8 mouse cellular contexts compared by ENCODE assay signal in the genomic region with DNA sequence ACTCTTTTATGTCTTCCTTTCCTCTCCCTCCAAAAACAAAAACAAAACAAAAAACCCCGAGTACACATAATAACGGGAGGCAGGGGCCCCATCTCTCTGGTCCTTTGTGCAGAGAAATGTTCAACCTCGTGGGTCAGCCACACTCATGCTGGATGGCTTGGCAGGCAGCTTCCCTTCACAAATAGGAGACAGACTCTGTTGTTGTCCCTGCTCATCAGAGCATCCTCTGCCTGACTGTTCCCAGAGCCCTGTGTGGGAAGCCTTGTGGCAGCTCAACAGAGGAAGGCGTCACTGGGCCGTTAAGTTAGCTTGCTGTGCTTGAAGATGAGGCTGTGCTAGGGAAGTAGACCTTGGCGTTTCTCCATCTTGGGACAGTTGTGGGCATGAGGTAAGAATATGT. TPM values are rescaled to one million over a fixed set of nuclear protein-coding genes. Genes with fewer than 3 reads are reported as not detected.
DNase-seq lines count a peak whose midpoint lies in the region; ATAC-seq and TF ChIP-seq lines count a peak whose summit lies in the region.

No protein-coding gene starts in this region.

- H3K4me1 ChIP-seq in lung, embryonic 14.5 days (ENCODE audit: insufficient read depth): peaks cover 13% of the 10 kb centered on the region; the same call in 1 of the 2 replicates
- H3K4me1 ChIP-seq in hindbrain, postnatal 0 days (ENCODE audit: insufficient read depth, low read length): no peaks in the 10 kb centered on the region
- H3K4me1 ChIP-seq in midbrain, embryonic 16.5 days (ENCODE audit: control insufficient read depth, insufficient read depth, low read length): no peaks in the 10 kb centered on the region

- ATAC-seq in lung, embryonic 14.5 days (ENCODE audit: insufficient read depth): no peak
- peak; percentile 95 for ATAC-seq in hindbrain, postnatal 0 days
- peak; percentile 54; the same call in 1 of the 2 replicates for ATAC-seq in midbrain, embryonic 16.5 days

- H3K4me3 ChIP-seq in lung, embryonic 14.5 days (ENCODE audit: low read depth, low read length): no peak overlapping the region
- H3K4me3 ChIP-seq in hindbrain, postnatal 0 days (ENCODE audit: low read length): no peak overlapping the region
- H3K4me3 ChIP-seq in midbrain, embryonic 16.5 days (ENCODE audit: low read depth, low read length): no peak overlapping the region

- TF ChIP-seq CTCF in lung, embryonic 14.5 days (IDR thresholded peaks at IDR 0.05; ENCODE audit: low read depth): no peak
- TF ChIP-seq CTCF in hindbrain, postnatal 0 days (IDR thresholded peaks at IDR 0.05; ENCODE audit: low read depth): no peak

- no peaks in the 10 kb centered on the region for H3K9me3 ChIP-seq in lung, embryonic 14.5 days (ENCODE audit: low read depth, low read length)
- no peaks in the 10 kb centered on the region for H3K9me3 ChIP-seq in hindbrain, postnatal 0 days (ENCODE audit: low read length)
- no peaks in the 10 kb centered on the region for H3K9me3 ChIP-seq in midbrain, embryonic 16.5 days (replicated peaks; ENCODE audit: control insufficient read depth, low read length, poor library complexity, severe bottlenecking)

- no peaks in the 10 kb centered on the region for H3K36me3 ChIP-seq in lung, embryonic 14.5 days (ENCODE audit: insufficient read depth)
- no peaks in the 10 kb centered on the region for H3K36me3 ChIP-seq in hindbrain, postnatal 0 days (ENCODE audit: insufficient read depth, low read length)
- H3K36me3 ChIP-seq in midbrain, embryonic 16.5 days (ENCODE audit: control insufficient read depth, insufficient read depth, low read length): no peaks in the 10 kb centered on the region

- WGBS in lung, embryonic 14.5 days: 60% methylated on average over 6 of the region's 6 CpGs
- WGBS in hindbrain, postnatal 0 days: 19% methylated on average over 6 of the region's 6 CpGs
- WGBS in midbrain, embryonic 16.5 days: 42% methylated on average over 6 of the region's 6 CpGs

- H3K27ac ChIP-seq in lung, embryonic 14.5 days (ENCODE audit: low read depth): peak overlapping the region; percentile 2; the same call in 1 of the 2 replicates
- no peak overlapping the region; the same call in none of the 2 replicates for H3K27ac ChIP-seq in hindbrain, postnatal 0 days
- H3K27ac ChIP-seq in midbrain, embryonic 16.5 days (ENCODE audit: low read length): no peak overlapping the region

- H3K27me3 ChIP-seq in lung, embryonic 14.5 days (ENCODE audit: insufficient read depth, low read length): no peaks in the 10 kb centered on the region
- H3K27me3 ChIP-seq in hindbrain, postnatal 0 days (ENCODE audit: insufficient read depth, low read length): no peaks in the 10 kb centered on the region
- H3K27me3 ChIP-seq in midbrain, embryonic 16.5 days (ENCODE audit: control insufficient read depth, insufficient read depth, low read depth, low read length): no peaks in the 10 kb centered on the region; the same call in 1 of the 2 replicates

- H3K4me2 ChIP-seq in lung, embryonic 14.5 days: no peak overlapping the region
- H3K4me2 ChIP-seq in hindbrain, postnatal 0 days (ENCODE audit: low read depth, low read length): no peak overlapping the region
- no peak overlapping the region for H3K4me2 ChIP-seq in midbrain, embryonic 16.5 days (ENCODE audit: low read length)

- DNase-seq in cerebellum, adult 9-11 months: peak; percentile 9
- no peak for DNase-seq in cerebellum, adult 8-10 months
- DNase-seq in lung, embryonic 14.5 days: no peak
- no peak for DNase-seq in lung, postnatal 14 days
- DNase-seq in hindbrain, postnatal 0 days (ENCODE audit: low spot score): peak; percentile 66
- DNase-seq in B cell, adult 2 months: no peak
- no peak for DNase-seq in thymus, postnatal 4 days

- H3K9ac ChIP-seq in lung, embryonic 14.5 days: no peak overlapping the region
- H3K9ac ChIP-seq in hindbrain, postnatal 0 days (replicated peaks; ENCODE audit: low read length): no peak overlapping the region
- H3K9ac ChIP-seq in midbrain, embryonic 16.5 days (ENCODE audit: low read depth, low read length): no peak overlapping the region

RNA-seq across cellular contexts. Expression of a gene that starts 58.8 kb away (rescaled TPM):
- 30.1 and 35.1 TPM in 2 replicates for polyA plus RNA-seq in lung, embryonic 14.5 days (2014; fragmentation: Nextera tagmentation; extraction: Ambion mirVana)
- total RNA-seq in hindbrain, postnatal 0 days (2014; rRNA removed): 125 and 126 TPM in 2 replicates
- 164 and 170 TPM in 2 replicates for polyA plus RNA-seq in hindbrain, postnatal 0 days (2015; fragmentation: Nextera tagmentation; extraction: Ambion mirVana)
- 151 and 166 TPM in 2 replicates for polyA plus RNA-seq in midbrain, embryonic 16.5 days (2015; fragmentation: Nextera tagmentation; extraction: Ambion mirVana)

Comparison
In these comparisons a context has a peak if more than half of its experiments do, and no peak if none do; other contexts are left out.
1. DNase-seq: peak in cerebellum, adult 9-11 months (single experiment) and hindbrain, postnatal 0 days (single experiment); none in cerebellum, adult 8-10 months (single experiment), lung, embryonic 14.5 days (single experiment), lung, postnatal 14 days (single experiment), B cell, adult 2 months (0 of 2) and thymus, postnatal 4 days (single experiment).